Mouse (Mus musculus) skeletal muscle tissue, adult 2 months (tissue): ENCODE data around the gene Kcnk5.

Source experiments
- DNase-seq: peaks from one replicate; pipeline ENCODE4 v3.0.0-alpha.2; 2012; ENCODE audit warnings: low read depth, low spot score

The Kcnk5 gene

GRCm38 (mm10) chr14:20114951-20115350 is 66.7 kb downstream of the Kcnk5 start:
- DNase-seq = no peak

GRCm38 (mm10) chr14:20113964-20114363 is 67.6 kb downstream of the Kcnk5 start:
- DNase-seq = peak; percentile 67

GRCm38 (mm10) chr14:20113189-20113961 is 68.2 kb downstream of the Kcnk5 start:
- DNase-seq = no peak

- no peak for DNase-seq
Measured at GRCm38 (mm10) chr14:20112218-20112617, 69.4 kb downstream of the Kcnk5 start.

GRCm38 (mm10) chr14:20110945-20111344 is 70.7 kb downstream of the Kcnk5 start:
- DNase-seq = no peak

- DNase-seq = no peak
Measured at GRCm38 (mm10) chr14:20106271-20106670, 75.3 kb downstream of the Kcnk5 start.

GRCm38 (mm10) chr14:20103207-20103606 is 78.4 kb downstream of the Kcnk5 start:
- no peak for DNase-seq

- no peak for DNase-seq
Measured at GRCm38 (mm10) chr14:20098061-20098460, 83.5 kb downstream of the Kcnk5 start.

- no peak for DNase-seq
Measured at GRCm38 (mm10) chr14:20094942-20095341, 86.7 kb downstream of the Kcnk5 start.

- DNase-seq = no peak
Measured at GRCm38 (mm10) chr14:20093493-20093892, 88.1 kb downstream of the Kcnk5 start.
